Mouse (Mus musculus): ENCODE data around the gene Pltp.

DNA sequence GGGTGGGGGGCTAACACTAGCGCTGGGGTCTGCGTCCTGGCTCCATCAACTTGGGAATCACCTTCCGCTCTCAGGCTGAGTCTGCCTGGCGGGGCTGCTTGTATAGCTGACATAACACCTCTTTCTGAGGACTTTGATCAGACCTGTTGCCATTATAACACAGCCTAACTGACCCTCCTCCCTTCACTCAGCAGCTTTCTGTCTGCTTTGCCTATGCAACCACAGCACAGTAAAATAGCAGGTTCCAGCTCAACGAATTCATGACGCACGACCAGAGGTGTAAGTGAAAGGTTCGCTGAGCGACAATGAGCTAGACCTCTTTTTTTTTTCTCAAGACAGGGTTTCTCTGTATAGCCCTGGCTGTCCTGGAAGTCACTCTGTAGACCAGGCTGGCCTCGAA, 26.5 kb downstream of the Pltp start:
- no peak for TF ChIP-seq CTCF (IDR thresholded peaks at IDR 0.05; ENCODE audit: low read depth)
- no peak for TF ChIP-seq EP300 (IDR thresholded peaks at IDR 0.05; ENCODE audit: low read depth)

Measured in liver, embryonic 14.5 days (tissue).